Mouse (Mus musculus) lung, postnatal 0 days (tissue): ENCODE data around the gene Zfp503. TPM values are rescaled to one million over a fixed set of nuclear protein-coding genes. Genes with fewer than 3 reads are reported as not detected.

Experiments used
- ATAC-seq: fragments of 200-750 bp; cut with Nextera tagmentation; 2 replicates; pipeline ENCODE4 v1.8.0; 2017; ENCODE audit warnings: moderate library complexity
- DNase-seq: peaks from one replicate; pipeline ENCODE4 v3.0.0-alpha.2; 2016; ENCODE audit warnings: low spot score
- H3K27ac ChIP-seq: fragments of 300-500 bp; sonication (generic); 2 replicates; pipeline ENCODE4 v1.5.1; 2014; ENCODE audit warnings: antibody characterized with exemption, mild to moderate bottlenecking, low read length, mixed read lengths
- H3K27me3 ChIP-seq: fragments of 300-500 bp; sonication (generic); replicated peaks from 2 replicates; pipeline ENCODE4 v1.6.1; 2014; ENCODE audit warnings: low read length, mixed read lengths; ENCODE audit not compliant: insufficient read depth
- H3K36me3 ChIP-seq: fragments of 300-500 bp; sonication (generic); 2 replicates; pipeline ENCODE4 v1.6.1; 2014; ENCODE audit warnings: low read length, mixed read lengths; ENCODE audit not compliant: insufficient read depth
- H3K4me1 ChIP-seq: fragments of 300-500 bp; sonication (generic); 2 replicates; pipeline ENCODE4 v1.6.1; 2014; ENCODE audit warnings: antibody characterized with exemption, low read depth, low read length, mixed read lengths; ENCODE audit not compliant: insufficient read depth
- H3K4me2 ChIP-seq: fragments of 300-500 bp; sonication (generic); replicated peaks from 2 replicates; pipeline ENCODE4 v1.6.1; 2014; ENCODE audit warnings: low read depth, mild to moderate bottlenecking, low read length, moderate library complexity, mixed read lengths
- H3K4me3 ChIP-seq: fragments of 300-500 bp; sonication (generic); 2 replicates; pipeline ENCODE4 v1.5.1; 2014; ENCODE audit warnings: low read depth, low read length
- H3K9ac ChIP-seq: fragments of 300-500 bp; sonication (generic); replicated peaks from 2 replicates; pipeline ENCODE4 v1.6.1; 2014; ENCODE audit warnings: low read depth, mild to moderate bottlenecking
- H3K9me3 ChIP-seq: fragments of 300-500 bp; sonication (generic); 2 replicates; pipeline ENCODE4 v1.6.1; 2016; ENCODE audit warnings: low read length, mixed read lengths
- CTCF ChIP-seq: IDR thresholded peaks from 2 replicates; pipeline ENCODE4 v1.5.1; 2016; ENCODE audit warnings: antibody characterized with exemption, mild to moderate bottlenecking
- EP300 ChIP-seq: IDR thresholded peaks from 2 replicates; pipeline ENCODE4 v1.6.1; 2016; ENCODE audit warnings: antibody characterized with exemption, mild to moderate bottlenecking, control low read depth
- WGBS: fragments of 180-500 bp; shearing (Covaris S2); extraction: QIAGEN DNeasy Blood & Tissue Kit; methylation state at CpG from one replicate; pipeline ENCODE4 v1.1.7; 2014; 5-methylcytosine and 5-hydroxymethylcytosine counted together
- polyA plus RNA-seq: library from polyadenylated mRNA; unstranded; fragments of >200 nt; fragmentation: Nextera tagmentation; extraction: Ambion mirVana; gene quantifications from 2 replicates; pipeline ENCODE4 v1.2.1, GENCODE M21; 2015

The Zfp503 gene
- polyA plus RNA-seq, 1 experiment from 2014 or later: 16.7 TPM

- no peaks in the 10 kb centered on the region for H3K9me3 ChIP-seq
- peaks cover 14% of the 10 kb centered on the region; the same call in 1 of the 2 replicates for H3K4me1 ChIP-seq
- WGBS: 6% methylated on average over 31 of the region's 31 CpGs
- H3K27me3 ChIP-seq: no peaks in the 10 kb centered on the region
- no peaks in the 10 kb centered on the region for H3K36me3 ChIP-seq
- TF ChIP-seq EP300: no peak
- no peak for TF ChIP-seq CTCF
- peak overlapping the region; percentile 98 for H3K27ac ChIP-seq
- ATAC-seq (no peak), DNase-seq (peak; percentile 46)
- peak overlapping the region; percentile 88 for H3K4me2 ChIP-seq
- H3K9ac ChIP-seq: peak overlapping the region; percentile 46
- peak overlapping the region; percentile 89 for H3K4me3 ChIP-seq
These were observed 1.1 kb upstream of the Zfp503 start for GRCm38 (mm10) chr14:21990321-21991021.

- Histone ChIP-seq H3K4me2 (peak overlapping the region; percentile 88), H3K9ac (peak overlapping the region; percentile 46), H3K4me1 (peaks cover 8% of the 10 kb centered on the region; the same call in 1 of the 2 replicates), H3K36me3 (no peaks in the 10 kb centered on the region), H3K4me3 (peak overlapping the region; percentile 89), H3K9me3 (no peaks in the 10 kb centered on the region), H3K27me3 (no peaks in the 10 kb centered on the region), H3K27ac (peak overlapping the region; percentile 98)
- ATAC-seq: no peak
- 0 out of 2 replicates have a peak, but pooled peaks have one; percentile 22 for TF ChIP-seq CTCF
- no peak for TF ChIP-seq EP300
- 1% methylated on average over 26 of the region's 26 CpGs for WGBS
- peak; percentile 50 for DNase-seq
These were observed 667 bp downstream of the Zfp503 start for GRCm38 (mm10) chr14:21988577-21989290.

- peak; percentile 87 for ATAC-seq
- Histone ChIP-seq H3K4me3 (peak overlapping the region; percentile 89), H3K9me3 (no peaks in the 10 kb centered on the region), H3K36me3 (no peaks in the 10 kb centered on the region), H3K27me3 (no peaks in the 10 kb centered on the region), H3K4me2 (peak overlapping the region; percentile 88), H3K9ac (peak overlapping the region; percentile 91), H3K27ac (peak overlapping the region; percentile 98), H3K4me1 (peaks cover 7% of the 10 kb centered on the region; the same call in 1 of the 2 replicates)
- WGBS: under 1% methylated on average over 68 of the region's 74 CpGs
- peak; percentile 64 for TF ChIP-seq EP300
- peak; percentile 53 for TF ChIP-seq CTCF
- DNase-seq: peak; percentile 99
These were observed 1.5 kb downstream of the Zfp503 start for GRCm38 (mm10) chr14:21987660-21988576.

- Histone ChIP-seq H3K4me3 (peak overlapping the region; percentile 89), H3K4me2 (peak overlapping the region; percentile 88), H3K27ac (peak overlapping the region; percentile 98), H3K9me3 (no peaks in the 10 kb centered on the region), H3K9ac (peak overlapping the region; percentile 91), H3K4me1 (peaks cover 14% of the 10 kb centered on the region), H3K27me3 (no peaks in the 10 kb centered on the region), H3K36me3 (no peaks in the 10 kb centered on the region)
- peak; percentile 25 for ATAC-seq
- TF ChIP-seq CTCF (peak; percentile 29), EP300 (peak; percentile 45)
- WGBS: under 1% methylated on average over 32 of the region's 61 CpGs
- DNase-seq: peak; percentile 81
These were observed 2.4 kb downstream of the Zfp503 start for GRCm38 (mm10) chr14:21986733-21987659.

- ATAC-seq (peak; percentile 21), DNase-seq (peak; percentile 94)
- TF ChIP-seq EP300 (no peak), CTCF (peak; percentile 72)
- Histone ChIP-seq H3K27me3 (no peaks in the 10 kb centered on the region), H3K4me1 (peaks cover 13% of the 10 kb centered on the region), H3K9me3 (no peaks in the 10 kb centered on the region), H3K27ac (peak overlapping the region; percentile 98), H3K9ac (peak overlapping the region; percentile 91), H3K4me2 (peak overlapping the region; percentile 88), H3K36me3 (no peaks in the 10 kb centered on the region), H3K4me3 (peak overlapping the region; percentile 89)
- WGBS: 0% methylated on average over 48 of the region's 62 CpGs
These were observed 3.2 kb downstream of the Zfp503 start for GRCm38 (mm10) chr14:21985981-21986732.
